Mouse (Mus musculus): ENCODE measurements around the gene Fastkd3. TPM values are rescaled to one million over a fixed set of nuclear protein-coding genes. Genes with fewer than 3 reads are reported as not detected.
"Not testable (repeated sequence)": the region's sequence is repeated elsewhere in the genome, so short reads cannot be mapped to it uniquely, and the experiment has no call there.

Fastkd3 gene
- 10 to 100 TPM; 33.1 to 35.6 TPM for polyA plus RNA-seq (2017; shearing (Covaris generic))

- ATAC-seq = peak; percentile 93
Observed at GRCm38 (mm10) chr13:68581747-68582516, at the start of gene Fastkd3, which contains the start of gene Mtrr. Gene Fastkd3 (plus strand): TSS chr13:68582234. Gene Mtrr (minus strand): TSS chr13:68582149.

GRCm38 (mm10) chr13:68553391-68553790 lies 28.6 kb upstream of the Fastkd3 start:
- not testable (repeated sequence) for ATAC-seq

- ATAC-seq = no peak
Observed at GRCm38 (mm10) chr13:68568110-68568509, 13.9 kb upstream of the Fastkd3 start.

GRCm38 (mm10) chr13:68568548-68568947 lies 13.5 kb upstream of the Fastkd3 start:
- no peak for ATAC-seq

GRCm38 (mm10) chr13:68569589-68570336 lies 12.3 kb upstream of the Fastkd3 start:
- ATAC-seq = peak; percentile 74

- ATAC-seq = no peak
Observed at GRCm38 (mm10) chr13:68572247-68572646, 9.8 kb upstream of the Fastkd3 start.

GRCm38 (mm10) chr13:68572966-68573913 lies 8.8 kb upstream of the Fastkd3 start:
- ATAC-seq = no peak

GRCm38 (mm10) chr13:68574398-68574797 lies 7.6 kb upstream of the Fastkd3 start:
- no peak for ATAC-seq

- ATAC-seq = no peak
Observed at GRCm38 (mm10) chr13:68577945-68578344, 4.1 kb upstream of the Fastkd3 start.

GRCm38 (mm10) chr13:68581086-68581740 lies 821 bp upstream of the Fastkd3 start:
- ATAC-seq = peak; percentile 30

- ATAC-seq = no peak
Observed at GRCm38 (mm10) chr13:68582517-68582780, 415 bp downstream of the Fastkd3 start.

GRCm38 (mm10) chr13:68583961-68584360 lies 1.9 kb downstream of the Fastkd3 start:
- no peak for ATAC-seq

- ATAC-seq = no peak
Observed at GRCm38 (mm10) chr13:68585441-68585840, 3.4 kb downstream of the Fastkd3 start.

- ATAC-seq = peak; percentile 84
Observed at GRCm38 (mm10) chr13:68588352-68588751, 6.3 kb downstream of the Fastkd3 start.

- no peak for ATAC-seq
Observed at GRCm38 (mm10) chr13:68593797-68594196, 11.8 kb downstream of the Fastkd3 start.

GRCm38 (mm10) chr13:68597199-68597598 lies 15.2 kb downstream of the Fastkd3 start, which contains the start of gene 1700001L19Rik:
Gene 1700001L19Rik (plus strand): TSS chr13:68597421.
- ATAC-seq = no peak

GRCm38 (mm10) chr13:68597667-68598066 lies 15.6 kb downstream of the Fastkd3 start:
- no peak for ATAC-seq

- ATAC-seq = no peak
Observed at GRCm38 (mm10) chr13:68598953-68599352, 16.9 kb downstream of the Fastkd3 start.

- ATAC-seq = no peak
Observed at GRCm38 (mm10) chr13:68601184-68601583, 19.1 kb downstream of the Fastkd3 start.

GRCm38 (mm10) chr13:68603085-68603484 lies 21.1 kb downstream of the Fastkd3 start:
- no peak for ATAC-seq

GRCm38 (mm10) chr13:68605689-68606126 lies 23.7 kb downstream of the Fastkd3 start:
- no peak for ATAC-seq

All from CD4-positive, CD25-positive, alpha-beta regulatory T cell, adult 4 months (primary cell).